ENCODE assay signal across 35 mouse cellular contexts in the genomic region with DNA sequence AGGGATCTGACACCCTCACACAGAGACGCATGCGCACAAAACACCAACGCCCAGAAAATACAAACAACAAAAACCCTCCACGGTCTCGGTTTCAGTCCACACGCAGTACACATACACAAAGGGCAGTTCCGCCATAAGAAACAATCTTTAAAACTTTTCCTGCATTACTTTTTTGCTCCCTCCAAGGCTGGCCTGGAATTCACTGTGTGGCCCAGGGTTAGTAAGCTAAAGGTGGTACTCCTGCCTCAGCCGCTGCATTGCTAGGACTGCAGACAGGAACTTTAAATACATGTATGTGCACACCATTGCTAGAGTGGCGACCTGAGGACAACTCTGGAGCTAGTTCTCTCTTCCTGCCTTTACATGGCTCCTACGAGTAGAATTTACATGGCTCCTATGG. TPM values are rescaled to one million over a fixed set of nuclear protein-coding genes. Genes with fewer than 3 reads are reported as not detected.
"Had no signal": no experiment of that assay in that cellular context is flagged by ENCODE, and none has a peak within 500 bp of the region (broad histone marks: within the 10 kb centered on the region; RNA-seq: fewer than 3 reads in every experiment).

No protein-coding gene starts in this region.

- H3K9me3 ChIP-seq: embryonic facial prominence, embryonic 10.5 days; embryonic facial prominence, embryonic 12.5 days; embryonic facial prominence, embryonic 13.5 days; embryonic facial prominence, embryonic 15.5 days; forebrain, embryonic 10.5 days; forebrain, embryonic 12.5 days; forebrain, embryonic 13.5 days; forebrain, embryonic 15.5 days had no signal

- H3K27ac ChIP-seq: embryonic facial prominence, embryonic 10.5 days; embryonic facial prominence, embryonic 12.5 days; embryonic facial prominence, embryonic 13.5 days; embryonic facial prominence, embryonic 15.5 days; forebrain, embryonic 10.5 days; forebrain, embryonic 12.5 days; forebrain, embryonic 13.5 days; forebrain, embryonic 15.5 days; gastrocnemius, adult 2 months had no signal

- H3K4me3 ChIP-seq: embryonic facial prominence, embryonic 10.5 days; embryonic facial prominence, embryonic 12.5 days; embryonic facial prominence, embryonic 13.5 days; embryonic facial prominence, embryonic 15.5 days; erythroblast, embryonic 14.5 days; forebrain, embryonic 10.5 days; forebrain, embryonic 12.5 days; forebrain, embryonic 13.5 days; forebrain, embryonic 15.5 days; gastrocnemius, adult 2 months had no signal

- H3K4me2 ChIP-seq: embryonic facial prominence, embryonic 12.5 days; embryonic facial prominence, embryonic 13.5 days; embryonic facial prominence, embryonic 15.5 days; forebrain, embryonic 12.5 days; forebrain, embryonic 13.5 days; forebrain, embryonic 15.5 days had no signal

- DNase-seq: cerebellum, adult 18-20 months; cerebellum, adult 2 months; cerebellum, adult 8-10 months; cerebellum, adult 9-10 months; cerebellum, adult 9-11 months; cerebellum, postnatal 10 days; cerebellum, postnatal 14 days; cerebellum, postnatal 25 days; cerebellum, postnatal 36 days; embryo, embryonic 11 days; forebrain, postnatal 0 days; gastrocnemius, adult 2 months; gastrocnemius, postnatal 10 days; gastrocnemius, postnatal 14 days; gastrocnemius, postnatal 25 days; gastrocnemius, postnatal 36 days; heart, adult 18-20 months had no signal

- H3K9ac ChIP-seq: embryonic facial prominence, embryonic 12.5 days; embryonic facial prominence, embryonic 13.5 days; embryonic facial prominence, embryonic 15.5 days; forebrain, embryonic 12.5 days; forebrain, embryonic 13.5 days; forebrain, embryonic 15.5 days; forebrain, postnatal 0 days had no signal

- H3K27me3 ChIP-seq: embryonic facial prominence, embryonic 12.5 days; embryonic facial prominence, embryonic 13.5 days; embryonic facial prominence, embryonic 15.5 days; forebrain, embryonic 12.5 days; forebrain, embryonic 13.5 days; forebrain, embryonic 15.5 days had no signal

- ATAC-seq: forebrain, embryonic 13.5 days; forebrain, embryonic 14.5 days; forebrain, embryonic 15.5 days; forebrain, embryonic 16.5 days; forebrain, postnatal 0 days had no signal

RNA-seq across cellular contexts. Expression of a gene that starts 6.3 kb away (rescaled TPM):
- total RNA-seq: gastrocnemius, postnatal 36 days had no signal

RNA-seq across cellular contexts. Expression of a gene that starts 18.5 kb away (rescaled TPM):
- total RNA-seq: common myeloid progenitor, adult 5-6 weeks; gastrocnemius, adult 18-20 months; gastrocnemius, adult 2 months; gastrocnemius, adult 8-10 months; gastrocnemius, postnatal 10 days; gastrocnemius, postnatal 14 days; gastrocnemius, postnatal 25 days; gastrocnemius, postnatal 36 days; gastrocnemius, postnatal 4 days; granulocyte monocyte progenitor cell, adult 5-6 weeks; heart, adult 18-20 months had no signal
- polyA plus RNA-seq: embryonic facial prominence, embryonic 10.5 days; embryonic facial prominence, embryonic 14.5 days; embryonic facial prominence, embryonic 15.5 days; erythroblast, embryonic 14.5 days; forebrain, embryonic 10.5 days; forebrain, embryonic 11.5 days; forebrain, embryonic 12.5 days; forebrain, embryonic 13.5 days; forebrain, embryonic 14.5 days; forebrain, embryonic 15.5 days; forebrain, embryonic 16.5 days; forebrain, postnatal 0 days had no signal

RNA-seq across cellular contexts. Expression of a gene that starts 55.7 kb away (rescaled TPM):
- polyA plus RNA-seq: erythroblast, embryonic 14.5 days had no signal
